In genomic region chr3:37605876-37606238, GRCm38 (mm10) we compare ENCODE assay signal across 10 mouse cellular contexts. TPM values are rescaled to one million over a fixed set of nuclear protein-coding genes. Genes with fewer than 3 reads are reported as not detected.
DNase-seq lines count a peak whose midpoint lies in the region; ATAC-seq and TF ChIP-seq lines count a peak whose summit lies in the region.
"Had no signal": no experiment of that assay in that cellular context is flagged by ENCODE, and none has a peak within 500 bp of the region (broad histone marks: within the 10 kb centered on the region; RNA-seq: fewer than 3 reads in every experiment).

No protein-coding gene starts in this region.

- 86% methylated on average over 10 of the region's 10 CpGs for WGBS in kidney, embryonic 16.5 days

- H3K27me3 ChIP-seq in kidney, embryonic 16.5 days (ENCODE audit: insufficient read depth, low read length) = no peaks in the 10 kb centered on the region
- H3K27me3 ChIP-seq: heart, embryonic 13.5 days; Patski had no signal

- no peaks in the 10 kb centered on the region for H3K4me1 ChIP-seq in kidney, embryonic 16.5 days (ENCODE audit: insufficient read depth, low read length)
- H3K4me1 ChIP-seq: heart, embryonic 13.5 days had no signal

- TF ChIP-seq CTCF in layer of hippocampus, adult 2 months (conservative IDR thresholded peaks at IDR 0.05) = no peak

- no peak for DNase-seq in kidney, adult 9 months
- peak; percentile 47 for DNase-seq in brain, adult 2 months (ENCODE audit: low read depth, low spot score)
- DNase-seq in cerebellum, postnatal 10 days = peak; percentile 80 to 82
- no peak for DNase-seq in layer of hippocampus, adult 2 months (ENCODE audit: low spot score in 2 of 2)
- DNase-seq in adrenal gland, postnatal 36 days = no peak
- no peak for DNase-seq in right cerebral cortex, adult 18-20 months
- DNase-seq in left cerebral cortex, adult 18-20 months (ENCODE audit: low spot score in 2 of 2) = no peak

- ATAC-seq in kidney, embryonic 16.5 days (ENCODE audit: low FRiP score, low TSS enrichment) = peak; percentile 57; the same call in 1 of the 2 replicates
- ATAC-seq: Patski had no signal

- no peak overlapping the region for H3K4me3 ChIP-seq in kidney, embryonic 16.5 days (ENCODE audit: low read length)
- H3K4me3 ChIP-seq in layer of hippocampus, adult 2 months = peak overlapping the region; percentile 1; the same call in 1 of the 2 replicates
- H3K4me3 ChIP-seq: heart, embryonic 13.5 days had no signal

- H3K4me2 ChIP-seq in kidney, embryonic 16.5 days (replicated peaks; ENCODE audit: low read depth, low read length) = no peak overlapping the region
- H3K4me2 ChIP-seq: heart, embryonic 13.5 days had no signal

- H3K36me3 ChIP-seq in kidney, embryonic 16.5 days (ENCODE audit: insufficient read depth, low read length) = no peaks in the 10 kb centered on the region
- H3K36me3 ChIP-seq: heart, embryonic 13.5 days had no signal

- no peak overlapping the region for H3K9ac ChIP-seq in kidney, embryonic 16.5 days (replicated peaks; ENCODE audit: low read length)
- H3K9ac ChIP-seq: heart, embryonic 13.5 days had no signal

- peaks cover 7% of the 10 kb centered on the region; the same call in 1 of the 2 replicates for H3K9me3 ChIP-seq in kidney, embryonic 16.5 days (ENCODE audit: low read length)

- no peak overlapping the region for H3K27ac ChIP-seq in kidney, embryonic 16.5 days (ENCODE audit: low read length)
- peak overlapping the region; percentile 53; the same call in 1 of the 2 replicates for H3K27ac ChIP-seq in layer of hippocampus, adult 2 months
- H3K27ac ChIP-seq: heart, embryonic 13.5 days had no signal

RNA-seq across cellular contexts. Expression of gene Spry1, which starts 33.9 kb away (rescaled TPM):
- polyA plus RNA-seq in kidney, embryonic 16.5 days (2015; fragmentation: Nextera tagmentation; extraction: Ambion mirVana) = 36.2 and 39.6 TPM in 2 replicates
- total RNA-seq in layer of hippocampus, adult 2 months (2021) = 10 to 100 TPM; 12.1 to 13.1 TPM
- 10 to 100 TPM; 25.1 to 31.4 TPM for total RNA-seq in adrenal gland, postnatal 36 days (2021)
- total RNA-seq in left cerebral cortex, adult 18-20 months (2021) = 1 to 10 TPM; 8.2 to 9.6 TPM

Comparison
In these comparisons a context has a peak if more than half of its experiments do, and no peak if none do; other contexts are left out.
1. DNase-seq: peak in brain, adult 2 months (single experiment) and cerebellum, postnatal 10 days (2 of 2); none in kidney, adult 9 months (single experiment), layer of hippocampus, adult 2 months (0 of 2), adrenal gland, postnatal 36 days (0 of 2), right cerebral cortex, adult 18-20 months (single experiment) and left cerebral cortex, adult 18-20 months (0 of 2).